Mouse (Mus musculus) lung, adult 2 months (tissue): ENCODE results near the gene Rpl6.

Experiments used
- CTCF ChIP-seq: fragments of 200-500 bp; IDR thresholded peaks from 2 replicates; pipeline ENCODE4 v1.5.1; 2011; ENCODE audit warnings: mild to moderate bottlenecking, low read length, control low read depth; ENCODE audit not compliant: insufficient read depth
- POLR2A ChIP-seq: fragments of 200-500 bp; IDR thresholded peaks from 2 replicates; pipeline ENCODE4 v1.6.1; 2011; ENCODE audit warnings: low read depth, mild to moderate bottlenecking, control low read depth, low read length, borderline replicate concordance; ENCODE audit errors: extremely low read depth

DNA sequence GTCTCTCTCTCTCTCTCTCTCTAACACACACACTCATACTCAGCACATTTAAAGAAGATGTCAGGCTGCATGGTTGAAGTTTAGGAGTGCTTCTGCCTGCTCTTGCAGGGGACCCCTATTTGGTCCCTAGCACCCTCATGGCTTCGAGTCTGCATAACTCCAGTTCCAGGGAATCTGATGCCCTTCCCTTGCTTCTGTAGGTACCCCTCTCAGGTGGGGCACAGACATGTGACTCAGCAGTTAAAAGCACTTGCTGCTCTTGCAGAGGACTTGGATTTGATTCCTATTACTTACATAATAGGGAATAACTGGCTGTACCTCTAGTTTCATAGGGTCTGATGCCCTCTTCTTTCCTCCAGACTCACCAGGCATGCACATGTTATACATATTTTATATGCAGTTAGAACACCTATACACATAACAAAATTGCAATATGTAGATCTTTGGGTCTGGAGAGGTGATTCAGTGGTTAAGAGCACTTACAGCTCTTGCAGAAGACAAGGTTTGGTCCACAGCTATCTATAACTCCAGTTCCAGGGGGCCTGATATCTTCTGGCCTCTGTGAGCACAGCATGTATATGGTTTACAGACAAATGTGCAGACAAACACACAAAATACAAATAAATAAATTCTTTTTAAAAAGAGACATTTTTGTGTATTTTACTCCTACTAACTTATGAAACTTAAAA, 39.5 kb downstream of the Rpl6 start:
- TF ChIP-seq POLR2A (no peak), CTCF (no peak)
